Mouse (Mus musculus) CH12.LX (cell line): ENCODE measurements around the gene Yy1. TPM values are rescaled to one million over a fixed set of nuclear protein-coding genes. Genes with fewer than 3 reads are reported as not detected.

Experiments
- DNase-seq: peaks from one replicate; pipeline ENCODE4 v3.0.0-alpha.2; 2013; ENCODE audit errors: extremely low read depth
- H3K27ac ChIP-seq: 2 replicates; pipeline ENCODE4 v1.5.1; 2012; ENCODE audit warnings: low read depth, mild to moderate bottlenecking, control low read depth, moderate library complexity; ENCODE audit not compliant: insufficient read depth
- H3K27me3 ChIP-seq: replicated peaks from 2 replicates; pipeline ENCODE3; 2012; ENCODE audit warnings: inconsistent platforms
- H3K36me3 ChIP-seq, 2 experiments: replicated peaks in 1 of 2; 2 replicates each; pipeline versions ENCODE3 to v1.6.1; 2012; ENCODE audit warnings: inconsistent platforms in 1 of 2, low read length in 1 of 2, mild to moderate bottlenecking in 1 of 2, mixed read lengths in 1 of 2, moderate library complexity in 1 of 2; ENCODE audit not compliant: control insufficient read depth in 1 of 2, insufficient read depth in 1 of 2
- H3K4me1 ChIP-seq, 2 experiments: 2 replicates each; pipeline ENCODE4 v1.6.1; 2012; ENCODE audit warnings: inconsistent platforms in 1 of 2, moderate library complexity in 1 of 2; ENCODE audit not compliant: insufficient read depth in 2 of 2, control insufficient read depth in 1 of 2
- H3K4me2 ChIP-seq: 2 replicates; pipeline ENCODE4 v1.6.1; 2012; ENCODE audit warnings: low read depth, mild to moderate bottlenecking, control low read depth; ENCODE audit not compliant: poor library complexity, insufficient read depth, severe bottlenecking
- H3K4me3 ChIP-seq, 3 experiments: fragments of 150-350 bp in 1 of 3; sonication (generic) in 1 of 3; replicated peaks in 1 of 3; 2 replicates each; pipeline versions ENCODE3 to v1.5.1; 2011 to 2012; ENCODE audit warnings: low read depth in 2 of 3, low read length in 2 of 3, mild to moderate bottlenecking in 2 of 3, moderate library complexity in 2 of 3, control low read depth in 1 of 3, improper control_type of control experiment in 1 of 3, inconsistent platforms in 1 of 3, mixed read lengths in 1 of 3; ENCODE audit not compliant: poor library complexity in 1 of 3
- H3K79me2 ChIP-seq: replicated peaks from 2 replicates; pipeline ENCODE4 v1.6.1; 2012; ENCODE audit warnings: mild to moderate bottlenecking, moderate library complexity; ENCODE audit not compliant: control insufficient read depth, poor library complexity, insufficient read depth, severe bottlenecking; ENCODE audit errors: extremely low read depth
- H3K9ac ChIP-seq: 2 replicates; pipeline ENCODE4 v1.6.1; 2012; ENCODE audit warnings: low read depth, mild to moderate bottlenecking, control low read depth, moderate library complexity; ENCODE audit not compliant: insufficient read depth
- H3K9me3 ChIP-seq: replicated peaks from 2 replicates; pipeline ENCODE3; 2012; ENCODE audit warnings: low read length, inconsistent platforms, mixed read lengths
- CHD1 ChIP-seq: IDR thresholded peaks from 2 replicates; pipeline ENCODE4 v1.6.1; 2012; ENCODE audit warnings: low read depth, low read length, improper control_type of control experiment, inconsistent platforms
- CHD2 ChIP-seq: IDR thresholded peaks from 2 replicates; pipeline ENCODE4 v1.6.1; 2011; ENCODE audit warnings: low read length, improper control_type of control experiment
- ETS1 ChIP-seq: conservative IDR thresholded peaks from 2 replicates; pipeline ENCODE4 v1.6.1; 2012; ENCODE audit warnings: low read depth, mild to moderate bottlenecking, inconsistent platforms, low read length, improper control_type of control experiment, moderate library complexity
- HCFC1 ChIP-seq: IDR thresholded peaks from 2 replicates; pipeline ENCODE4 v1.6.1; 2012; ENCODE audit warnings: low read depth, mild to moderate bottlenecking, inconsistent platforms, low read length, improper control_type of control experiment
- JUN ChIP-seq: IDR thresholded peaks from 2 replicates; pipeline ENCODE4 v1.6.1; 2011; ENCODE audit warnings: low read depth, mild to moderate bottlenecking, low read length, improper control_type of control experiment, moderate library complexity; ENCODE audit not compliant: insufficient read depth
- KAT2A ChIP-seq: IDR thresholded peaks from 2 replicates; pipeline ENCODE4 v1.6.1; 2012; ENCODE audit warnings: low read length, improper control_type of control experiment, inconsistent platforms; ENCODE audit not compliant: insufficient replicate concordance
- MAFK ChIP-seq: IDR thresholded peaks from 2 replicates; pipeline ENCODE4 v1.6.1; 2011; ENCODE audit warnings: low read length, improper control_type of control experiment; ENCODE audit not compliant: insufficient replicate concordance
- MAZ ChIP-seq: IDR thresholded peaks from 2 replicates; pipeline ENCODE4 v1.6.1; 2012; ENCODE audit warnings: low read depth, mild to moderate bottlenecking, inconsistent platforms, low read length, improper control_type of control experiment, moderate library complexity
- MYC ChIP-seq: IDR thresholded peaks from 2 replicates; pipeline ENCODE4 v1.6.1; 2011; ENCODE audit warnings: low read depth, mild to moderate bottlenecking, improper control_type of control experiment, low read length
- PAX5 ChIP-seq: IDR thresholded peaks from 2 replicates; pipeline ENCODE4 v1.6.1; 2012; ENCODE audit warnings: low read length, inconsistent platforms, mixed read lengths
- POLR2A ChIP-seq: IDR thresholded peaks from 2 replicates; pipeline ENCODE4 v1.6.1; 2011; ENCODE audit warnings: low read depth, mild to moderate bottlenecking, improper control_type of control experiment, low read length
- RAD21 ChIP-seq: IDR thresholded peaks from 2 replicates; pipeline ENCODE4 v1.6.1; 2011; ENCODE audit warnings: low read depth, mild to moderate bottlenecking, low read length, improper control_type of control experiment, moderate library complexity
- RCOR1 ChIP-seq: conservative IDR thresholded peaks from 2 replicates; pipeline ENCODE4 v1.6.1; 2012; ENCODE audit warnings: low read depth, mild to moderate bottlenecking, inconsistent platforms, low read length, improper control_type of control experiment
- SIN3A ChIP-seq: IDR thresholded peaks from 2 replicates; pipeline ENCODE4 v1.6.1; 2012; ENCODE audit warnings: low read length, improper control_type of control experiment, inconsistent platforms
- USF2 ChIP-seq: conservative IDR thresholded peaks from 2 replicates; pipeline ENCODE4 v1.6.1; 2011; ENCODE audit warnings: low read depth, low read length, improper control_type of control experiment
- ZC3H11A ChIP-seq: IDR thresholded peaks from 2 replicates; pipeline ENCODE4 v1.6.1; 2012; ENCODE audit warnings: low read depth, mild to moderate bottlenecking, inconsistent platforms, low read length, improper control_type of control experiment
- dilution Hi-C: fragments of 300-500 bp; cut with MboI; formaldehyde crosslinking; loops from 2 replicates; pipeline ENCODE4 v1.14.3; 2020; ENCODE audit warnings: low sequenced_read_pairs; ENCODE audit not compliant: extremely low pct_unique_long_range_greater_than_20kb, extremely low pct_ligation_motif_present
- in situ Hi-C: fragments of 300-500 bp; cut with MboI; formaldehyde crosslinking; loops from 3 replicates; pipeline ENCODE4 v1.14.3; 2019; ENCODE audit warnings: low sequenced_read_pairs, low pct_ligation_motif_present, low pct_unique_long_range_greater_than_20kb, mixed read lengths
- polyA plus RNA-seq: library from polyadenylated mRNA; unstranded; fragments of >175 nt; gene quantifications from 2 replicates; pipeline ENCODE4 v1.2.1, GENCODE M21; 2012; ENCODE audit warnings: low read depth; ENCODE audit not compliant: insufficient read length
- total RNA-seq, 2 experiments: library from RNA; depleted of rRNA; stranded (reverse); fragments of 300-350 nt in 1 of 2; fragments of >200 nt in 1 of 2; gene quantifications; 2 replicates each; pipeline ENCODE4 v1.2.3; 2012 to 2014

Yy1 gene
- total and polyA plus RNA-seq, 3 experiments, result 30.8 to 56.8 (median 51.7) TPM

DNA sequence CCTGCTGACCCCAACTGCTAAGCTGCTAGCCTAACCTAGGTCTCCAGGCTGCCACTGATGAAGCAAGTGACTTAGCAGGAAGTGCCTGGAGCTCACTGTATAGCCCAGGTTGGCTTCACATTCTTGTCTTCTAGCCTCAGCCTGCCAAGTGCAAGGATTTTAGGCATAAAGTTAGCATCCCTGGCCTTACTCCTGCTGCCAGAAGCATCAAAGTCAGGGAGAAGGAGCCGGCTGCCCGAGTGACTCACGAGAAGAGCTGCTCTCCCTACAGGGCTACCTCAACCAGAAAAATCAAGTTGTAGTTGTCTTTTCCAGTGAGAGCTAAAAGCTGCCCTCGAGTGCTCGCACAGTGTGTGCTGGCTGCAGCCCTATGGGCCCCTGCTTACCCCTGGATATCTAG is 65.7 kb downstream of the Yy1 start:
- dilution Hi-C loops, result no loop called here
- no peak for DNase-seq
- H3K36me3 ChIP-seq, result peaks cover 43 to 78% of the 10 kb centered on the region in 2 experiments
- TF ChIP-seq RAD21 (no peak), MAZ (no peak), RCOR1 (no peak), POLR2A (no peak), MYC (no peak)
- H3K27ac ChIP-seq, result no peak overlapping the region
- no peak overlapping the region for H3K4me2 ChIP-seq
- H3K9me3 ChIP-seq, result no peaks in the 10 kb centered on the region
- H3K9ac ChIP-seq, result no peak overlapping the region
- no peaks in the 10 kb centered on the region for H3K27me3 ChIP-seq
- H3K79me2 ChIP-seq, result no peaks in the 10 kb centered on the region
- in situ Hi-C loops, result no loop called here
- H3K4me3 ChIP-seq, result no peak overlapping the region
- H3K4me1 ChIP-seq, result no peaks in the 10 kb centered on the region

DNA sequence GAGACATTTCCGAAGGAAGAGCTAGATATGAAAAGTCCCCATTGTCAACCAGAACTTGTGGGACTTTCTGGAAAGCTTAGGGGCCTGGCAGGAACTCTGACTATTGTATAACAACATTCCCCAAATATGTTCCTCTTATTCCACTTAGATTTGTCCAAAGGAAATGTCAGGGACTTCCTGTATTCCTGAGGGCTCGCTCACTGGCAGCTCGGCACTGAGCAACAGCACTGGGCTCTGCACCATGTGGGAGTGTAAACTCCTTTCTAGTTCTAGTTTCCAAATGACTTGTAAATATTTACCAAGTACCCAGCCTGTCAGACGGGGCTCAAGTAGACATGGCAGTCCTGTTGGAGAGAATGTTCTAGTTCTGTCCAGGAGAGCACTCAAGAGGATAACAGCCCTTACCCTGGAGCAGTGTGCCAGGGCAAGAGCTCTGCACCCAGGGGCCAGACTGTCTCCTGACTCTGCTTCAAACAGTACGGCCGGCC is 72.3 kb downstream of the Yy1 start:
- H3K36me3 ChIP-seq, result peaks cover 93 to 100% of the 10 kb centered on the region in 2 experiments
- no peaks in the 10 kb centered on the region for H3K79me2 ChIP-seq
- DNase-seq, result no peak
- H3K9ac ChIP-seq, result no peak overlapping the region
- H3K4me2 ChIP-seq, result no peak overlapping the region
- no peak overlapping the region for H3K27ac ChIP-seq
- dilution Hi-C loops (no loop called here), in situ Hi-C loops (no loop called here)
- H3K4me3 ChIP-seq, result no peak overlapping the region
- H3K4me1 ChIP-seq, result no peaks in the 10 kb centered on the region
- TF ChIP-seq USF2, result no peak
- no peak for TF ChIP-seq ZC3H11A
- no peak for TF ChIP-seq JUN
- TF ChIP-seq CHD1, result no peak
- TF ChIP-seq RCOR1, result no peak
- TF ChIP-seq PAX5, result no peak
- no peak for TF ChIP-seq SIN3A
- TF ChIP-seq KAT2A, result no peak
- TF ChIP-seq CHD2, result no peak
- no peak for TF ChIP-seq HCFC1
- no peak for TF ChIP-seq ETS1
- no peak for TF ChIP-seq MAFK
- no peak for TF ChIP-seq MAZ
- H3K9me3 ChIP-seq, result no peaks in the 10 kb centered on the region
- H3K27me3 ChIP-seq, result no peaks in the 10 kb centered on the region
